Mouse (Mus musculus): ENCODE results near the gene Cdc40.
"Not testable (repeated sequence)": the region's sequence is repeated elsewhere in the genome, so short reads cannot be mapped to it uniquely, and the experiment has no call there.

Gene Cdc40

GRCm38 (mm10) chr10:40868081-40868480 is 15.0 kb downstream of the Cdc40 start:
- DNase-seq (ENCODE audit: low read depth, low spot score), result no peak

GRCm38 (mm10) chr10:40857599-40857998 is 25.5 kb downstream of the Cdc40 start:
- no peak for DNase-seq (ENCODE audit: low read depth, low spot score)

GRCm38 (mm10) chr10:40856703-40857102 is 26.4 kb downstream of the Cdc40 start:
- DNase-seq (ENCODE audit: low read depth, low spot score), result no peak

GRCm38 (mm10) chr10:40855616-40856015 is 27.5 kb downstream of the Cdc40 start:
- DNase-seq (ENCODE audit: low read depth, low spot score), result no peak

GRCm38 (mm10) chr10:40851138-40851537 is 32.0 kb downstream of the Cdc40 start:
- DNase-seq (ENCODE audit: low read depth, low spot score), result no peak

- DNase-seq (ENCODE audit: low read depth, low spot score), result no peak
These were observed 32.5 kb downstream of the Cdc40 start for GRCm38 (mm10) chr10:40850644-40851043.

GRCm38 (mm10) chr10:40847176-40847874 is 35.8 kb downstream of the Cdc40 start:
- DNase-seq (ENCODE audit: low read depth, low spot score), result no peak

GRCm38 (mm10) chr10:40845626-40846025 is 37.5 kb downstream of the Cdc40 start:
- DNase-seq (ENCODE audit: low read depth, low spot score), result no peak

GRCm38 (mm10) chr10:40844546-40844945 is 38.6 kb downstream of the Cdc40 start:
- DNase-seq (ENCODE audit: low read depth, low spot score), result no peak

GRCm38 (mm10) chr10:40843841-40844240 is 39.3 kb downstream of the Cdc40 start:
- DNase-seq (ENCODE audit: low read depth, low spot score), result no peak

GRCm38 (mm10) chr10:40840086-40840485 is 43.0 kb downstream of the Cdc40 start:
- DNase-seq (ENCODE audit: low read depth, low spot score), result no peak

- DNase-seq (ENCODE audit: low read depth, low spot score), result no peak
These were observed 51.8 kb downstream of the Cdc40 start for GRCm38 (mm10) chr10:40831267-40831666.

- DNase-seq (ENCODE audit: low read depth, low spot score), result no peak
These were observed 52.8 kb downstream of the Cdc40 start for GRCm38 (mm10) chr10:40830312-40830711.

- no peak for DNase-seq (ENCODE audit: low read depth, low spot score)
These were observed 55.4 kb downstream of the Cdc40 start for GRCm38 (mm10) chr10:40827706-40828105.

- DNase-seq (ENCODE audit: low read depth, low spot score), result no peak
These were observed 57.2 kb downstream of the Cdc40 start for GRCm38 (mm10) chr10:40825952-40826351.

GRCm38 (mm10) chr10:40816471-40816870 is 66.6 kb downstream of the Cdc40 start:
- no peak for DNase-seq (ENCODE audit: low read depth, low spot score)

GRCm38 (mm10) chr10:40813627-40814026 is 69.5 kb downstream of the Cdc40 start:
- no peak for DNase-seq (ENCODE audit: low read depth, low spot score)

- not testable (repeated sequence) for DNase-seq (ENCODE audit: low read depth, low spot score)
These were observed 73.7 kb downstream of the Cdc40 start for GRCm38 (mm10) chr10:40809411-40809910.

- DNase-seq (ENCODE audit: low read depth, low spot score), result no peak
These were observed 76.9 kb downstream of the Cdc40 start for GRCm38 (mm10) chr10:40806221-40806620.

GRCm38 (mm10) chr10:40805221-40805620 is 77.9 kb downstream of the Cdc40 start:
- no peak for DNase-seq (ENCODE audit: low read depth, low spot score)

- no peak for DNase-seq (ENCODE audit: low read depth, low spot score)
These were observed 91.0 kb downstream of the Cdc40 start for GRCm38 (mm10) chr10:40792115-40792514.

GRCm38 (mm10) chr10:40790406-40790805 is 92.7 kb downstream of the Cdc40 start:
- DNase-seq (ENCODE audit: low read depth, low spot score), result no peak

Measured in WW6 (cell line).